Mouse (Mus musculus) urinary bladder, postnatal 36 days (tissue): ENCODE data around the gene Ppp2ca.
"Not testable (repeated sequence)": the region's sequence is repeated elsewhere in the genome, so short reads cannot be mapped to it uniquely, and the experiment has no call there.

ENCODE experiments used
- DNase-seq, 2 experiments: peaks; one replicate each; pipeline ENCODE4 v3.0.0; 2022; ENCODE audit warnings: low spot score in 2 of 2, mixed read lengths in 1 of 2

Gene Ppp2ca

DNA sequence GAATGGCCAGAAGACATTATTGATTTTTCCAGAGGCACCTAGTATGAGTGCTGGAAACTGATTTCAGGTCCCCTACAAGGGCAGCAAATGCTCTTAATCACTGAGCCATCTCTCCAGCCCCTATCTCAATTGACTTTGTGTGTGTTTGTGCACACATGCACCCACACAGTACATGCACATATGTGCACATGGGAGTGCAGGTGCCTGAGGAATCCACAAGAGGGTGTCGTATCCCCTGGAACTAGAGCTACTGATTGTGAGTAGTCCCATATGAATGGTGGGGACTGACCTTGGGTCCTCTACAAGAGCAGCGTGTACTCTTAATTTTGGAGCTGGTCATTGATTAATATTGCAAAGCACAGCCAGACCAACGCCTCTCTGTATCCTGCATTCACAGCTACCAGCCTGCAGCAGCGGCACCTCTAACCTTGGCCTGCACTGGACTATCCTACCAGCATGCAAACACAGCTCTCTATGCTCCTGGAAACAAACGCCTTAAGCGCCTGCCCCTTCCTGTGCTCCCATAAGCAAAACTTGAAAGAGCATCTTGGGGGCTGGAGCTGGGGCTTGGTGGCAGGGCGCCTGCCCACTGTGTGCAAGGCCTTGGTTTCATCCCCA, 32.1 kb downstream of the Ppp2ca start:
- DNase-seq = no peak

DNA sequence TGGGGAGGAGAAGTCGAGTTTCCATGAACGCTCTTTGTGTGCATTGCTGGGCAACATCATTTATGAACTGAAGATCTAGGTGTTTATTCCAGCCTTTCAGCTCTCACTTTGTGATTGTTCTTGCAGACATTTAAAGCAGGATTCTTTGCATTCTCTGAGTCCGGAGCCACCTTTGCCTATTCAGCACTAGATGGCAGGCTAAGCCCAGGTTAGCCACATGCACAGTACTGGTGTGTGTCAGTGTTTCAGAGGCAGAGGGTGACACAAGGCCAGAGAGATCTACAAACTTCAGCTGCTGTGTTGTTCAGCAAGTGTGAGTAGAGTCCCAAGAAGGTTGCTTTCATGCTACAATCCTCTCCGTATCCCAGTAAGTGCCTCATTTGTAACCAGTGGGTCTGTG, 45.2 kb downstream of the Ppp2ca start:
- peak; percentile 46 to 55 for DNase-seq

DNA sequence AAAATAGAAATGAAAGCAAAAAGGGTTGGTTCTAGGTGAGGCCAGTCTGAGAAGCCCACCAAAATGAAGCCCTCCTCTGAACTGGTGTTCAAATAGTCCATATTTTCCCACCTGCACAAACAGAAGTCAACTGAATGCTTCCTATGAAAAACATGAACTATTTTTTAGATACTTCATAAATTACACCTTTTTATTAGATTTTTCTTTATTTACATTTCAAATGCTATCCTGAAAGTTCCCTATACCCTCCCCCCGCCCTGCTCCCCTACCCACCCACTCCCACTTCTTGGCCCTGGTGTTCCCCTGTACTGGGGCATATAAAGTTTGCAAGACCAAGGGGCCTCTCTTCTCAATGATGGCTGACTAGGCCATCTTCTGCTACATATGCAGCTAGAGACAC, 46.9 kb downstream of the Ppp2ca start, which contains the start of gene Olfr1373:
Gene Olfr1373, minus strand, starts transcription at position 101 of the 400 bp plus-strand sequence.
- DNase-seq = not testable (repeated sequence)

DNA sequence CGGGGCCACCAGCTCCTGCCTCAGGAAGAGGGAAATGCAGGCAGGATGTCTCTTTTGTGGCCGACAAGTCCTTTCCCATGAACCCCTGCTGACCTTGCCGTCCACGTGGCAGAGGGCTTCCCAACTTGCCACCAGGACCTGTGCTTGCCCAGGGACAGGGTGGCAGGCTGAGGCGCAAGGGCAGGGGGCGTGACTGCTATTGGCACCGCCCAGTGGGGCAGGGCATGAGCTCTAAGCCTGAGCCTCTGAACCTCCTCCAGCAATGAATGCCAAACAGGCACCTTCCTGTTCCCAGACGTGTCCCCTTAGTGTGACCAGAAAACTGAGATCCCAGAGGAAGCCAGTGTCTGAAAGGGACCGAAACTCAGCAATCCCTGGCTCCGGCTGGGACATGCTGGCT, 65.4 kb downstream of the Ppp2ca start:
- DNase-seq = peak in 1 of 2 experiments; percentile 22

DNA sequence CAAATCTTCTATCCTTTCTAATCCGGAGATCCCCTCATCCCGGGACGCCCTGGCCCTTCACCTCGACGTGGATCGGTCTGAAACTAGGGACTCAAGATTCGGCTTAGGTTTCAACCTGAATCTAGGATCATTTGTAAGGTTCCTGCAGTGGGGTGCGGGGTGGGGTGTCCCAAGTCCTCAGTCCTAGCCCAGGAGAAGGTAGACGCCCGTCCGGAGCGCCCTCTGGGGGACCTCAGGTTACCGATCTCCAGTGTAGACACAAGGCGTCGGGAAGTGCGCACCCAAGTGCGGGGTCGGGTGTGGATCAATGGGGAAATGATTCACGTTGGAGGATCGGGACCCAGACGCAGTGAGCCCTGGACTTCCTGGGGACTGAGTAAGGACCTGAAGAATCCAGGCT, 68.6 kb downstream of the Ppp2ca start:
- peak in 1 of 2 experiments; percentile 26 for DNase-seq

DNA sequence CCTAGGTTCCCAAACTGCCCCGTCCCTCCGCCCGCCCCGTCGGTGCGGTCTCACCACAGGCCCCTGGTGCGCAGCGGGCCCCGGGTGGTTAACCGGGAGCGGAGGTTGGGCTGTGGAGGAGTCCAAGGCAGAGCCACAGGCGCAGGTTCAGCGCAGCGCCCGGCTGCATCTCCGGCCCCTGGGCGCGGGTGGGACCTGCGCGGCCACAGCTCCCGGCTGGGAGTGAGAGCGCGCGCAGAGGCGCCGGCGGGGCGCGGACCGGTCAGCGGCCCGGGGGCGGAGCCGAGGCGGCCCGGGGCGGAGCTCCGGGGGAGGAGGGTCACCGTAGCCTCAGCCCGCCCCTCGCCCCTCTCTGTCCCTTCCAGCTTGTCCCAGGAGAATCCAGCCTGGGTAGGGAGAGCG, 69.4 kb downstream of the Ppp2ca start:
- not testable (repeated sequence) for DNase-seq

DNA sequence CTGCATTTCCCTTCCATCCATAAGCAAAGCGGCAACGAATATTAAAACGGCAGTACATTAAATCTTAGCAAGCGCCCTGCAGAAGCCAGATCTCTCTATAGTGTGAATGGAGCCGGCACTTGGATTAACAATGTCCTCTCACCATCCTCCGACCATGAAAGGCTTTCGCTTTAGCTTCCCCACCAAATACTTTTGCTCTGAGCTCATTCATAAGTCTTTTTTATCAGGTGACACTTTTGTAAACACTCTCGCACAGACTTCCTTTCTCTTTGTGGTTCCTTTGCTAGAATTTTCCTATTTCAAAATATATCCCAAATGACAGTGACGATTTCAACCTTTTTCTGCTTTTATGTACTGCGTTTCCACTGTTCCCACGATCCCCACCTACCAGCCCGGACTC, 70.0 kb downstream of the Ppp2ca start:
- DNase-seq = no peak
